Mouse (Mus musculus) cortical plate, adult 2 months (tissue): ENCODE results near the gene Olfr616.

Source experiments
- CTCF ChIP-seq: fragments of 200-500 bp; IDR thresholded peaks from 2 replicates; pipeline ENCODE4 v1.5.1; 2011; ENCODE audit warnings: mild to moderate bottlenecking, control low read depth, low read length; ENCODE audit not compliant: insufficient read depth; ENCODE audit errors: extremely low read depth
- POLR2A ChIP-seq: fragments of 200-500 bp; IDR thresholded peaks from 2 replicates; pipeline ENCODE4 v1.6.1; 2011; ENCODE audit warnings: mild to moderate bottlenecking, low read length, control low read depth; ENCODE audit not compliant: insufficient read depth; ENCODE audit errors: extremely low read depth

DNA sequence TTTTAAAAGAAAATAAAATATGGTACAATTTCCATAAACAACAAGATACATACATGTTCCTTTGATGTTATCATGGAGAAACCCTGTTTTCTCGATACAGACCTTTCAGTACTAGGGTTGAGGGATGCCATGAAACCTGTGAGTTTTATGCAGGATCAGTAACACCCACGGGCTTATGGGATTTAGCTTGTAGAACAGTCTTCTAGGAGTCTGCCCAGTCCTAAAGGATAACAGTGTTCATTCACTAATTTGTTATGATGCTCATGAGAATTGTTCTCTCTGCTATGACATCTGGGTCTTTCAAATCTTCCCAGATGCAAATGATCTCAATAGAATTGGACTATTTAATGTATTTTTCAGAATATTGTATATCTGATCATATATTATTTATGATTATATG is 43.5 kb upstream of the Olfr616 start, which contains the start of gene Olfr620:
- no peak for TF ChIP-seq POLR2A
- TF ChIP-seq CTCF: no peak
